Mouse (Mus musculus) ES-E14 (cell line): Measurements from ENCODE around the gene Cacna1e.

Experiments used
- CHD2 ChIP-seq: IDR thresholded peaks from 2 replicates; pipeline ENCODE4 v1.6.1; 2014; ENCODE audit warnings: mild to moderate bottlenecking, low read depth, low read length, inconsistent platforms
- HCFC1 ChIP-seq: IDR thresholded peaks from 2 replicates; pipeline ENCODE4 v1.6.1; 2012; ENCODE audit warnings: low read length, inconsistent platforms, borderline replicate concordance; ENCODE audit not compliant: insufficient read depth
- MAFK ChIP-seq: IDR thresholded peaks from 2 replicates; pipeline ENCODE4 v1.6.1; 2014; ENCODE audit warnings: mild to moderate bottlenecking, low read depth, low read length, inconsistent platforms; ENCODE audit not compliant: insufficient read depth
- ZC3H11A ChIP-seq: IDR thresholded peaks from 2 replicates; pipeline ENCODE4 v1.6.1; 2012; ENCODE audit warnings: low read depth, mild to moderate bottlenecking, inconsistent platforms, low read length, borderline replicate concordance
- ZNF384 ChIP-seq: IDR thresholded peaks from 2 replicates; pipeline ENCODE4 v1.6.1; 2012; ENCODE audit warnings: low read depth, low read length, inconsistent platforms

DNA sequence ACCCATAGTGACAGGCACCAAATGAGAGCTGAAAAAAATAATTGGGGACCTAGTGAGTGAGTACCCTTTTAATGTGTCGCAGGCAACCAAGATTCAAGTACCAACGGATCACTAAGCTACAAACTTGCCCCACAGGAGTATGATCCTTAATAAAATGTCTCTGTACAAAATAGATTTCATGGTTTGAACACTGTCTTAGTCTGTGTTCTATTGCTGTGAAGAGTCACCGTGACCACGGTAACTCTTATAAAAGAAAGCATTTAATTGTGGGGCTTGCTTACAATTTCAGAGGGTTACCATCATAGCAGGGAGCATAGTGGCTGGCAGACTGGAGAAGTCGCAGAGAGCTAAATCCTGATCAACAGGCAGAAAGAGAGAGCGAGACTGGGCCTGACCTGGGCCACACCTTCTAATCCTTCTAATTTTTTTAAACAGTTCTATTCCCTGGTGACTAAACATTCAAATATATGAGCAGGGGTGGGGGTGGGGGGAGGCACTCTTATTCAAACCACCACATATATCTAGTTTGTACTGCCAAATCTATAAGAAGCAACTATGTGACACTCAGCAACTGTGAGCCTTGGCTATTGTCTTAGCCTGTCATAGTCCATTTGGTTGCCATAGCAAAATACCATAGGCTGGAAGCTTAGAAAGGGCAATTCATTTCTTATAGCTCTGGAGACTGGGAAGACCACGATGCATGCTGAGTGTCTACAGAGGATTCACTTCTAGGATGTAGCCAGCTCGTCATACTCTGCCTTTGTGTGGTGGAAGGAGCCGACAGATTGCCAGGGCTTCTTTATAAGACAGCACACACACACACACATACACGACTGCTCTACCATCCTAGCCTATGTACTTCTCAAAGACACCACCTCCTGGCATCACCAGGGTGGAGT, 52.8 kb downstream of the Cacna1e start:
- TF ChIP-seq ZNF384 (no peak), HCFC1 (no peak), ZC3H11A (no peak), MAFK (no peak), CHD2 (no peak)
